Mouse (Mus musculus) liver, embryonic 14.5 days (tissue): ENCODE measurements around the gene Iqschfp. TPM values are rescaled to one million over a fixed set of nuclear protein-coding genes. Genes with fewer than 3 reads are reported as not detected.

Source experiments
- ATAC-seq: fragments of 200-750 bp; cut with Nextera tagmentation; 2 replicates; pipeline ENCODE4 v1.8.0; 2017; ENCODE audit warnings: moderate number of reproducible peaks, mild to moderate bottlenecking, moderate library complexity; ENCODE audit not compliant: insufficient read depth
- DNase-seq, 3 experiments: peaks; one replicate each; pipeline ENCODE4 v3.0.0-alpha.2; 2012 to 2013; ENCODE audit warnings: low read depth in 3 of 3, low spot score in 3 of 3
- H3K27ac ChIP-seq: fragments of 300-500 bp; sonication (generic); 2 replicates; pipeline ENCODE4 v1.5.1; 2014; ENCODE audit warnings: moderate library complexity, mild to moderate bottlenecking, control low read depth, inconsistent platforms
- H3K27me3 ChIP-seq: fragments of 300-500 bp; sonication (generic); 2 replicates; pipeline ENCODE4 v1.6.1; 2014; ENCODE audit warnings: mild to moderate bottlenecking, low read length, moderate library complexity; ENCODE audit not compliant: control insufficient read depth, insufficient read depth
- H3K36me3 ChIP-seq: fragments of 300-500 bp; sonication (generic); replicated peaks from 2 replicates; pipeline ENCODE4 v1.6.1; 2014; ENCODE audit warnings: low read depth; ENCODE audit not compliant: control insufficient read depth, insufficient read depth
- H3K4me1 ChIP-seq, 2 experiments: fragments of 200-500 bp in 1 of 2; fragments of 300-500 bp in 1 of 2; sonication (generic) in 1 of 2; replicated peaks; 2 replicates each; pipeline ENCODE4 v1.6.1; 2012 to 2014; ENCODE audit warnings: antibody characterized with exemption in 1 of 2, inconsistent platforms in 1 of 2, low read length in 1 of 2; ENCODE audit not compliant: control insufficient read depth in 2 of 2, insufficient read depth in 2 of 2
- H3K4me2 ChIP-seq: fragments of 300-500 bp; sonication (generic); 2 replicates; pipeline ENCODE4 v1.6.1; 2014; ENCODE audit warnings: low read depth, mild to moderate bottlenecking, control low read depth, moderate library complexity
- H3K4me3 ChIP-seq, 2 experiments: fragments of 200-500 bp in 1 of 2; fragments of 300-500 bp in 1 of 2; sonication (generic) in 1 of 2; 2 replicates each; pipeline ENCODE4 v1.5.1; 2012 to 2014; ENCODE audit warnings: low read depth in 2 of 2, low read length in 2 of 2, mild to moderate bottlenecking in 2 of 2, control low read depth in 1 of 2, inconsistent platforms in 1 of 2, moderate library complexity in 1 of 2; ENCODE audit not compliant: insufficient read depth in 1 of 2
- H3K9ac ChIP-seq: fragments of 300-500 bp; sonication (generic); replicated peaks from 2 replicates; pipeline ENCODE4 v1.6.1; 2014; ENCODE audit warnings: mild to moderate bottlenecking, control low read depth, moderate library complexity
- H3K9me3 ChIP-seq: fragments of 300-500 bp; sonication (generic); 2 replicates; pipeline ENCODE4 v1.6.1; 2016; ENCODE audit warnings: low read length, mixed read lengths; ENCODE audit not compliant: control insufficient read depth
- CTCF ChIP-seq: IDR thresholded peaks from 2 replicates; pipeline ENCODE4 v1.5.1; 2016; ENCODE audit warnings: antibody characterized with exemption, low read depth, control low read depth
- EP300 ChIP-seq: IDR thresholded peaks from 2 replicates; pipeline ENCODE4 v1.6.1; 2016; ENCODE audit warnings: antibody characterized with exemption, low read depth
- WGBS: fragments of 180-500 bp; shearing (Covaris S2); extraction: QIAGEN DNeasy Blood & Tissue Kit; methylation state at CpG from one replicate; pipeline ENCODE4 v1.1.7; 2014; ENCODE audit not compliant: insufficient replicate concordance; 5-methylcytosine and 5-hydroxymethylcytosine counted together
- polyA plus RNA-seq, 2 experiments: library from polyadenylated mRNA; depleted of rRNA in 1 of 2; stranded (reverse) in 1 of 2; unstranded in 1 of 2; fragments of >200 nt; fragmentation: Nextera tagmentation in 1 of 2; extraction: Ambion mirVana in 1 of 2; gene quantifications; 2 replicates each; pipeline versions ENCODE4 v1.2.1 to v1.2.3; 2012 to 2014

Gene Iqschfp
- polyA plus RNA-seq, 2 experiments = not detected

GRCm38 (mm10) chr3:68632714-68633113 is 740.7 kb downstream of the Iqschfp start:
- no peaks in the 10 kb centered on the region for H3K9me3 ChIP-seq
- H3K36me3 ChIP-seq = no peaks in the 10 kb centered on the region
- TF ChIP-seq EP300 (no peak), CTCF (no peak)
- H3K4me3 ChIP-seq = no peak overlapping the region
- 40% methylated on average over 3 of the region's 3 CpGs for WGBS
- no peak for ATAC-seq
- H3K4me2 ChIP-seq = no peak overlapping the region
- H3K4me1 ChIP-seq = no peaks in the 10 kb centered on the region
- no peak for DNase-seq
- no peak overlapping the region for H3K27ac ChIP-seq
- H3K27me3 ChIP-seq = no peaks in the 10 kb centered on the region
- H3K9ac ChIP-seq = no peak overlapping the region

GRCm38 (mm10) chr3:68633577-68633976 is 741.5 kb downstream of the Iqschfp start:
- H3K9ac ChIP-seq = no peak overlapping the region
- H3K9me3 ChIP-seq = no peaks in the 10 kb centered on the region
- 69% methylated on average over 4 of the region's 4 CpGs for WGBS
- ATAC-seq (no peak), DNase-seq (no peak)
- H3K27me3 ChIP-seq = no peaks in the 10 kb centered on the region
- no peak overlapping the region for H3K4me3 ChIP-seq
- no peak overlapping the region for H3K27ac ChIP-seq
- TF ChIP-seq CTCF (no peak), EP300 (no peak)
- no peak overlapping the region for H3K4me2 ChIP-seq
- no peaks in the 10 kb centered on the region for H3K4me1 ChIP-seq
- no peaks in the 10 kb centered on the region for H3K36me3 ChIP-seq

GRCm38 (mm10) chr3:68637960-68638359 is 745.9 kb downstream of the Iqschfp start:
- H3K4me1 ChIP-seq = no peaks in the 10 kb centered on the region
- no peak for DNase-seq
- ATAC-seq = no peak

GRCm38 (mm10) chr3:68638703-68639102 is 746.7 kb downstream of the Iqschfp start:
- no peak for TF ChIP-seq EP300
- no peak for TF ChIP-seq CTCF
- Histone ChIP-seq H3K9ac (no peak overlapping the region), H3K9me3 (no peaks in the 10 kb centered on the region), H3K4me2 (no peak overlapping the region), H3K4me1 (no peaks in the 10 kb centered on the region), H3K4me3 (no peak overlapping the region), H3K27ac (no peak overlapping the region), H3K36me3 (no peaks in the 10 kb centered on the region), H3K27me3 (no peaks in the 10 kb centered on the region)
- DNase-seq (no peak), ATAC-seq (no peak)
- 71% methylated on average over 1 of the region's 1 CpGs for WGBS

More at GRCm38 (mm10) chr3:68637960-68638359, 745.9 kb downstream of the Iqschfp start:
- H3K36me3 ChIP-seq = no peaks in the 10 kb centered on the region
- H3K9ac ChIP-seq = no peak overlapping the region
- 22% methylated on average over 7 of the region's 7 CpGs for WGBS
- no peak overlapping the region for H3K4me3 ChIP-seq
- no peak overlapping the region for H3K4me2 ChIP-seq
- no peaks in the 10 kb centered on the region for H3K9me3 ChIP-seq
- TF ChIP-seq EP300 = no peak
- TF ChIP-seq CTCF = no peak
- no peaks in the 10 kb centered on the region for H3K27me3 ChIP-seq
- no peak overlapping the region for H3K27ac ChIP-seq

- TF ChIP-seq EP300 (no peak), CTCF (no peak)
- no peak overlapping the region for H3K4me3 ChIP-seq
- no peaks in the 10 kb centered on the region for H3K4me1 ChIP-seq
- no peak overlapping the region for H3K9ac ChIP-seq
- H3K27ac ChIP-seq = no peak overlapping the region
- H3K27me3 ChIP-seq = no peaks in the 10 kb centered on the region
- H3K9me3 ChIP-seq = no peaks in the 10 kb centered on the region
- DNase-seq (no peak), ATAC-seq (no peak)
- no peaks in the 10 kb centered on the region for H3K36me3 ChIP-seq
- no peak overlapping the region for H3K4me2 ChIP-seq
- WGBS = 49% methylated on average over 7 of the region's 7 CpGs
Measured at GRCm38 (mm10) chr3:68642935-68643334, 750.9 kb downstream of the Iqschfp start.
